Mouse (Mus musculus) liver, adult 2 months (tissue): Measurements from ENCODE around the gene Bbx.

Experiments used
- CTCF ChIP-seq: fragments of 200-500 bp; IDR thresholded peaks from 2 replicates; pipeline ENCODE4 v1.5.1; 2011; ENCODE audit warnings: low read depth, low read length, control low read depth
- POLR2A ChIP-seq: fragments of 200-500 bp; IDR thresholded peaks from 2 replicates; pipeline ENCODE4 v1.6.1; 2011; ENCODE audit warnings: low read length, control low read depth; ENCODE audit not compliant: insufficient read depth; ENCODE audit errors: extremely low read depth

DNA sequence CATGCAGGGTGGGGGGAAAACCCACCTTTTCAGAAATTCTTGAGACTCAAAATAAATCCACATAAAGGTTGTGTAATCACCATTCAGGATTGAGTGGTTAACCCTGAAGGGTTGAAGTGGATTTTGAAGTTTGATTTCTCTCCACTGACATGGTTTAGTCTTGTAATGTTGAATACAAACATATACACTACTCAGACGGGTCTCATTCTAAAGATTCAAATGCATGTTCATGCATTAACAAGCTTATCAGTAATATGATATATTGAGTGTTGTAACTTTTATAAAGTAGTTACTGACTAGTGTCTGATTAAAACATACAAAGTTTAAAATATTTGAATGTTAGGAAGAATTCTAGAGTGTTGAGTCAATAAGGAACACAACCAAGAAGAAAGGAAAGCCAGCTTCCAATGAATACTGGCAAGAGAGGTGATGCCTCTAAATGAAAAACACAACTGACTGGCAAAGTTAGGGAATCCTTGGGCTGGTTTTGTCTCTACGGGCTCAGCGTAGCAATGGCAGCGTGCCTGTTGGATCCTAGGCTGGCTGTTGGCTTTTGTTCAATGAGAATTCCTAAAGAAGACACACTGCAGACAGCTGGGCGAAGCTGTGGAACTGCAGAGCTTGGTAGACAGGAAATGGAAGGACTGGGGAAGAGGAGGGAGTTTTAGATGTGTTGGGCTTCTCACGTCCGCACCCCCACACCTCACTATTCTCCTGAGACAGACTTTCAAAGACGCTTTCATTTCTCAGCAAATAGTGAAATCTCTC lies 211.3 kb downstream of the Bbx start:
- no peak for TF ChIP-seq POLR2A
- no peak for TF ChIP-seq CTCF
